Mouse (Mus musculus) liver, embryonic 16.5 days (tissue): ENCODE data around the gene Dars2. TPM values are rescaled to one million over a fixed set of nuclear protein-coding genes. Genes with fewer than 3 reads are reported as not detected.
"Not testable (repeated sequence)": the region's sequence is repeated elsewhere in the genome, so short reads cannot be mapped to it uniquely, and the experiment has no call there.

ENCODE experiments used
- ATAC-seq: fragments of 200-750 bp; cut with Nextera tagmentation; 2 replicates; pipeline ENCODE4 v1.8.0; 2017; ENCODE audit warnings: low read depth, mild to moderate bottlenecking, moderate number of reproducible peaks, moderate library complexity
- H3K27ac ChIP-seq: fragments of 300-500 bp; sonication (generic); 2 replicates; pipeline ENCODE4 v1.5.1; 2014; ENCODE audit warnings: mild to moderate bottlenecking, low read length
- H3K27me3 ChIP-seq: fragments of 300-500 bp; sonication (generic); 2 replicates; pipeline ENCODE4 v1.6.1; 2014; ENCODE audit warnings: low read depth, low read length, mixed read lengths; ENCODE audit not compliant: control insufficient read depth, insufficient read depth
- H3K36me3 ChIP-seq: fragments of 300-500 bp; sonication (generic); 2 replicates; pipeline ENCODE4 v1.6.1; 2014; ENCODE audit warnings: mild to moderate bottlenecking; ENCODE audit not compliant: control insufficient read depth, insufficient read depth
- H3K4me1 ChIP-seq: fragments of 300-500 bp; sonication (generic); 2 replicates; pipeline ENCODE4 v1.6.1; 2014; ENCODE audit warnings: low read depth, low read length, mixed read lengths; ENCODE audit not compliant: control insufficient read depth
- H3K4me2 ChIP-seq: fragments of 300-500 bp; sonication (generic); 2 replicates; pipeline ENCODE4 v1.6.1; 2014; ENCODE audit warnings: low read depth, low read length, mixed read lengths
- H3K4me3 ChIP-seq: fragments of 300-500 bp; sonication (generic); 2 replicates; pipeline ENCODE4 v1.5.1; 2014; ENCODE audit warnings: low read depth, mild to moderate bottlenecking, low read length
- H3K9ac ChIP-seq: fragments of 300-500 bp; sonication (generic); 2 replicates; pipeline ENCODE4 v1.6.1; 2014; ENCODE audit warnings: low read depth, low read length
- H3K9me3 ChIP-seq: fragments of 300-500 bp; sonication (generic); replicated peaks from 2 replicates; pipeline ENCODE4 v1.6.1; 2016; ENCODE audit warnings: low read length; ENCODE audit not compliant: control insufficient read depth
- WGBS: fragments of 180-500 bp; shearing (Covaris S2); extraction: QIAGEN DNeasy Blood & Tissue Kit; methylation state at CpG from one replicate; pipeline ENCODE4 v1.1.7; 2014; ENCODE audit not compliant: insufficient replicate concordance; 5-methylcytosine and 5-hydroxymethylcytosine counted together
- polyA plus RNA-seq: library from polyadenylated mRNA; unstranded; fragments of >200 nt; fragmentation: Nextera tagmentation; extraction: Ambion mirVana; gene quantifications from 2 replicates; pipeline ENCODE4 v1.2.1, GENCODE M21; 2015

Dars2 gene
- polyA plus RNA-seq, 1 experiment from 2014 or later, result 25.6 TPM

DNA sequence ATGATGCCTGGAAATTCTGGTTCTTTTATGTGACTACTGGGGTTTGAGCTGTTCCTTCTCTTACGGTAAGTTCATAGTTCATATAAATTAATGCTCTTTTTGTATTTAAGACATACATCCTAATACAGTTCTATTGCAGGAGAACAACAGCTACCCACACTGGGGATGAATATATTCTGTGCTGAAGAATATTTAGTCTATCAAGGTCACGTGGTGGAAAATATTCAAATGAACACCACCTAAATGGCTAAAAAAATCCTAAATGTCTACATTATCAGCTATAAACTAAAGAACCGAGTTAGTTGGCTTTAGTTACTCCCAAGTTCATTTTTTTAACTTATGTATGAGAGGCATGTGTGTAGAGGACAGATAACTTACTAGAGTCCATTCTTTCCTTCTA lies 40.4 kb downstream of the Dars2 start:
- 68% methylated on average over 3 of the region's 3 CpGs for whole genome bisulfite sequencing
- no peak overlapping the region for H3K4me3 ChIP-seq
- H3K4me2 ChIP-seq, result no peak overlapping the region
- ATAC-seq, result no peak
- H3K9ac ChIP-seq, result no peak overlapping the region
- no peaks in the 10 kb centered on the region for H3K36me3 ChIP-seq
- peaks cover 11% of the 10 kb centered on the region for H3K4me1 ChIP-seq
- H3K9me3 ChIP-seq, result no peaks in the 10 kb centered on the region
- no peak overlapping the region for H3K27ac ChIP-seq
- no peaks in the 10 kb centered on the region for H3K27me3 ChIP-seq

DNA sequence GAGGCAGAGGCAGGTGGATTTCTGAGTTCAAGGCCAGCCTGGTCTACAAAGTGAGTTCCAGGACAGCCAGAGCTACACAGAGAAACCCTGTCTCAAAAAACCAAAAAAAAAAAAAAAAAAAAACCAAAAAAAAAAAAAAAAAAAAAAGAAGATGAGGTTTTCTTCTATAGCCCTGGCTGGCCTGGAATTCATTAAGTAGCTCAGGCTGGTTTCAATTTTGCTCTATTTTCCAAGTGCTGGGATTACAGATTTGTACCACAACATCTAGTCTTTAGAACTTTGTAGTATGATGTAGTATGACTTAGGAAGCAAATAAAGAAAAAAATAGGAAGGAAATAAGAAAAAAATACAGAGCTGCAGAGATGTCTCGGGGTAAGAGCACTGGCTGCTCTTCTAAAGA lies 42.0 kb downstream of the Dars2 start:
- H3K9me3 ChIP-seq, H3K4me1 ChIP-seq, H3K27ac ChIP-seq, H3K4me3 ChIP-seq, H3K9ac ChIP-seq, H3K36me3 ChIP-seq, H3K27me3 ChIP-seq, ATAC-seq, H3K4me2 ChIP-seq: not testable (repeated sequence)
- WGBS, result 68% methylated on average over 1 of the region's 1 CpGs

DNA sequence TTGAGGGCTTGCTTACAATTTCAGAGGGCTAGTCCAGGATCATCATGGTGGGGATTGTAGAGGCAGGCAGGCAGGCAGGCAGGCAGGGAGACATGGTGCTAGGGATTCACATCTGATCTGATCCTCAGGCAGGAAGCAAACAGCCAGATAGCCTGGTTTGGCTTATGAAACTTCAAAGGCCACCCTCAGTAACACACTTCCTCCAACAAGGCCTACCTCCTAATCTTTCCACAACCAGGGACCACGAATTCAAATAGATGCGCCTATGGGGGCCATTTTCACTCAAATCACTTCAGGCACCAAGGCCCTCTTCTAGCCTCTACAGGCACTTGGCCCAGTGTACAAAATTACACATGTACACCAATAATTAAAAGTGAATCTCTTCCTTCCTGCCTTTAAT lies 43.3 kb downstream of the Dars2 start:
- Histone ChIP-seq H3K27ac (no peak overlapping the region), H3K4me1 (no peaks in the 10 kb centered on the region), H3K27me3 (no peaks in the 10 kb centered on the region), H3K9ac (no peak overlapping the region), H3K4me3 (no peak overlapping the region), H3K4me2 (no peak overlapping the region), H3K9me3 (no peaks in the 10 kb centered on the region), H3K36me3 (no peaks in the 10 kb centered on the region)
- no peak for ATAC-seq
- 43% methylated on average over 2 of the region's 2 CpGs for WGBS

GRCm38 (mm10) chr1:161025410-161026210 lies 44.8 kb downstream of the Dars2 start:
- Histone ChIP-seq H3K9me3 (no peaks in the 10 kb centered on the region), H3K9ac (no peak overlapping the region), H3K27me3 (no peaks in the 10 kb centered on the region), H3K27ac (no peak overlapping the region), H3K36me3 (no peaks in the 10 kb centered on the region), H3K4me2 (no peak overlapping the region), H3K4me1 (no peaks in the 10 kb centered on the region), H3K4me3 (no peak overlapping the region)
- WGBS, result 79% methylated on average over 5 of the region's 5 CpGs
- no peak for ATAC-seq

GRCm38 (mm10) chr1:161020051-161020450 lies 50.4 kb downstream of the Dars2 start:
- Histone ChIP-seq H3K4me1 (no peaks in the 10 kb centered on the region), H3K27ac (no peak overlapping the region), H3K36me3 (peaks cover 4% of the 10 kb centered on the region; the same call in 1 of the 2 replicates), H3K9ac (no peak overlapping the region), H3K27me3 (no peaks in the 10 kb centered on the region), H3K4me3 (no peak overlapping the region), H3K9me3 (no peaks in the 10 kb centered on the region), H3K4me2 (no peak overlapping the region)
- no peak for ATAC-seq
- 82% methylated on average over 14 of the region's 14 CpGs for WGBS

DNA sequence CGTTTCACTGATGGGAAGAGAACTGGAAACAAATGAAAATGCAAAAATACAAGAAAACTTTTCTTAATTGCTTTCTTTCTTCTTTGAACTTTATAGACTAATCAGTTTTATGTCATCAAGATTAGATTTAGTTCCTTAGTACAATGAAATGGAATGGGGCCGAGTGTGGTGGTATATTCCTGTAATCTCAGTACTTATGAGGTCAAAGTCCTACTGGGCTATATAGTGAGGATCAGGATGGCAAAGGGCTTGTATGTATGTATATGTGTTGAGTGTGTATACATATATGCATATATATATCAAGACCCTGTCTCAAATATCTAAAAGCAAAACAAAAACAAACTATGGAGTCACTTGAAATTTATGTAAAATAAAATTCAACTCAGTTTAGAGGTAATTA lies 54.1 kb downstream of the Dars2 start:
- Histone ChIP-seq H3K27ac (no peak overlapping the region), H3K4me1 (no peaks in the 10 kb centered on the region), H3K27me3 (no peaks in the 10 kb centered on the region), H3K4me2 (no peak overlapping the region), H3K36me3 (peaks cover 4% of the 10 kb centered on the region; the same call in 1 of the 2 replicates), H3K9ac (no peak overlapping the region), H3K9me3 (no peaks in the 10 kb centered on the region), H3K4me3 (no peak overlapping the region)
- ATAC-seq, result no peak
- 58% methylated on average over 2 of the region's 2 CpGs for WGBS

DNA sequence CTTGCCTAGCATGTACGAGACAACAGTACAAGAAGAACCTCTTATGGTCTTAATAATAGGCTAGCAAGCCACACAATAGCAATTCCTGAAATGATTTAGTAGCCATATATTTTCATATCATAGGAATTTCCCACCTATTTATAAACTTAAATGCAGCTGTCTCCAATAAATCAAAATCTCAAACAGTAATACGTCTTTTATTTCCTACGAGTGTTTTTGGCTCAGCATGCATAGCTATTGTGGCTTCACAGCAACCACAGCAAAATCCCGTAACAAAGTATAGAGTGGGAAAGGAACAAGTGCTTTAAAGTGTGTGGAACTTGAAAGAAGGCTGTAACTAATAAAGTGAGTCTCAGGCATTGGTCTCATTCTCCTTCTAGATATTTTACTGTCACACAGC lies 60.0 kb downstream of the Dars2 start:
- no peaks in the 10 kb centered on the region for H3K36me3 ChIP-seq
- ATAC-seq, result no peak
- WGBS, result 79% methylated on average over 4 of the region's 4 CpGs
- no peaks in the 10 kb centered on the region for H3K4me1 ChIP-seq
- H3K4me3 ChIP-seq, result no peak overlapping the region
- no peak overlapping the region for H3K27ac ChIP-seq
- H3K27me3 ChIP-seq, result no peaks in the 10 kb centered on the region
- H3K4me2 ChIP-seq, result no peak overlapping the region
- H3K9ac ChIP-seq, result no peak overlapping the region
- no peaks in the 10 kb centered on the region for H3K9me3 ChIP-seq

DNA sequence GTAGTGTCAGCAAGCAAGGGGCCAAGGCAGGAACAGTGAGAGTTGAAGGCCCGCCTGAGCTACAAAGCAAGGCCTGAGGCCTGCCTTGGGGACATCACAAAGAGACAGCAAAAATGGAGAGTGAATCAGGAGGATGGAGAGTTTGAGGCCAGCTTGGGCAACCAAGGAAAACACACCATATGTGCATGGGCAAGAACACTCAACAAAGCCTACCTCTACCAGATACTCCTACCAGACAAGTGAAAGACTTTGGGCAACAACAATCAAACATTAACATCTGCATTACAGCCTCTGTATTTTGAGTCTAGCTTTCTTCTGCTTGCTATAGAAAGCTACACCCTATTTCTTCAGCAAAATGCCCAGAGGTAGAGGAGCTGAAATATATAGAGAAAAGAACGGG lies 62.4 kb downstream of the Dars2 start:
- Histone ChIP-seq H3K9me3 (no peaks in the 10 kb centered on the region), H3K36me3 (no peaks in the 10 kb centered on the region), H3K27ac (no peak overlapping the region), H3K4me1 (no peaks in the 10 kb centered on the region; the same call in 1 of the 2 replicates), H3K27me3 (no peaks in the 10 kb centered on the region), H3K4me3 (no peak overlapping the region), H3K4me2 (no peak overlapping the region), H3K9ac (no peak overlapping the region)
- 59% methylated on average over 2 of the region's 2 CpGs for WGBS
- no peak for ATAC-seq

DNA sequence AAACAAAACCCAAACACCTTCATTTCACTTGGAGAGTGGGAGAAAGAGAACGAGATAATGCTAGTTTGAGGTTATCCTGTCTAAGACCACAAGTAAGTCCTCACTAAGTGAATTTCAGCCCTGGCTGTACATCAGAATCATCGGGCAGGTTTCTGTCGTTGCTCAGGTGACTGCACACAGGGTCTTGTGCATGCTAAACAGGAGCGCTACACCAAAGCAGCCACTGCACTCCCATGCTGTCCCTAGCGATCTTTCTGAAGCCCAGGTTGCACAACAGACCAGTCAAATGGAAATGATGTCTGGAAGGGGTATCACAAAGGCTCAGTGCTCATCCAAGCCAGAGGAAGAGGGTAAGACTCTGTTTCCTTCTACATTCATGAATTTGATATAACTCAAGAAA lies 64.0 kb downstream of the Dars2 start:
- H3K4me1 ChIP-seq, result no peaks in the 10 kb centered on the region; the same call in 1 of the 2 replicates
- H3K9ac ChIP-seq, result no peak overlapping the region
- no peak overlapping the region for H3K27ac ChIP-seq
- WGBS, result 64% methylated on average over 5 of the region's 5 CpGs
- no peaks in the 10 kb centered on the region for H3K9me3 ChIP-seq
- no peak overlapping the region for H3K4me3 ChIP-seq
- H3K36me3 ChIP-seq, result no peaks in the 10 kb centered on the region
- H3K4me2 ChIP-seq, result no peak overlapping the region
- no peaks in the 10 kb centered on the region for H3K27me3 ChIP-seq
- no peak for ATAC-seq
